Mouse (Mus musculus): Measurements from ENCODE around the gene Olfr524.

DNA sequence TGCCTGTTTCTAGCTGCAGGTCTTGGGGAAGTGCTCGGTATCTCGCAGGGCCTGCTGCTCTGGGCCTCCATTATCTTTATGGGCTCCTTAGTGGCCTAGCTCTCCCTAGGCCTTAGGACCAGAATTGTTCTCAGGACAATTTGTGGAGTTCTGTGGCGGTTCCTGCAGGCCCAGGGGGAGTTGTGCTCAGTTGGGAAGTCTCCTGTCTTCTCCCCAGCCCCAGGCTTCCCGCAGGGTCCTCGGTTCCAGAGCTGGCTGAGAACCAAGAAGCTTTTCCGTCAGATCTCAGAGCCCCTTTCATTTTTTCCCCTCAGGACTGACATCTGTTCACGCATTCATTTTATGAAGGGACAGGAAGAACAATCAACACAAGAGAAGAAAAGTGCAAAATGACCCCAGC is 41.1 kb downstream of the Olfr524 start, which contains the start of gene Olfr522:
- TF ChIP-seq MYB (IDR thresholded peaks at IDR 0.05; ENCODE audit: low read depth, low read length) = no peak
- TF ChIP-seq SMC3 (IDR thresholded peaks at IDR 0.05; ENCODE audit: low read depth, low read length) = no peak
- TF ChIP-seq CTCF (IDR thresholded peaks at IDR 0.05 in 2 of 3, conservative IDR thresholded peaks at IDR 0.05 in 1 of 3; ENCODE audit: control insufficient read depth in 1 of 3, insufficient read depth in 1 of 3, low read depth in 2 of 3, low read length in 3 of 3, poor library complexity in 1 of 3, severe bottlenecking in 1 of 3) = no peak
- TF ChIP-seq POLR2A (IDR thresholded peaks at IDR 0.05; ENCODE audit: control insufficient read depth in 1 of 2, insufficient read depth in 1 of 2, low read depth in 1 of 2, low read length in 2 of 2, poor library complexity in 1 of 2) = no peak
- TF ChIP-seq USF1 (IDR thresholded peaks at IDR 0.05; ENCODE audit: low read depth, low read length) = no peak
- no peak for TF ChIP-seq GATA1 (IDR thresholded peaks at IDR 0.05; ENCODE audit: low read depth, low read length)
- TF ChIP-seq CHD2 (IDR thresholded peaks at IDR 0.05; ENCODE audit: low read length) = no peak
- no peak for TF ChIP-seq MEF2A (IDR thresholded peaks at IDR 0.05; ENCODE audit: extremely low read depth, insufficient replicate concordance, low read depth, low read length, poor library complexity, severe bottlenecking)
- TF ChIP-seq MAX (IDR thresholded peaks at IDR 0.05; ENCODE audit: low read length) = no peak
- no peak for TF ChIP-seq TAL1 (IDR thresholded peaks at IDR 0.05; ENCODE audit: low read length)
